Mouse (Mus musculus) hindbrain, embryonic 10.5 days (tissue): Measurements from ENCODE around the gene Adamts4. TPM values are rescaled to one million over a fixed set of nuclear protein-coding genes. Genes with fewer than 3 reads are reported as not detected.
A peak's percentile ranks its signal among the peaks of the same experiment; 100 is the strongest.
"Not testable (repeated sequence)": the region's sequence is repeated elsewhere in the genome, so short reads cannot be mapped to it uniquely, and the experiment has no call there.

Experiments
- DNase-seq: peaks from one replicate; pipeline ENCODE4 v3.0.0-alpha.2; 2017; ENCODE audit warnings: low spot score
- H3K27ac ChIP-seq: fragments of 300-500 bp; sonication (generic); 2 replicates; pipeline ENCODE4 v1.5.1; 2016; ENCODE audit warnings: mild to moderate bottlenecking, moderate library complexity
- H3K27me3 ChIP-seq: fragments of 300-500 bp; sonication (generic); 2 replicates; pipeline ENCODE4 v1.6.1; 2016; ENCODE audit warnings: mild to moderate bottlenecking; ENCODE audit not compliant: poor library complexity, insufficient read depth, severe bottlenecking
- H3K36me3 ChIP-seq: fragments of 300-500 bp; sonication (generic); 2 replicates; pipeline ENCODE4 v1.6.1; 2016; ENCODE audit warnings: mild to moderate bottlenecking, moderate library complexity
- H3K4me1 ChIP-seq: fragments of 300-500 bp; sonication (generic); replicated peaks from 2 replicates; pipeline ENCODE4 v1.6.1; 2016; ENCODE audit warnings: mild to moderate bottlenecking
- H3K4me3 ChIP-seq: fragments of 300-500 bp; sonication (generic); 2 replicates; pipeline ENCODE4 v1.5.1; 2016; ENCODE audit warnings: mild to moderate bottlenecking, moderate library complexity
- H3K9me3 ChIP-seq: fragments of 300-500 bp; sonication (generic); 2 replicates; pipeline ENCODE4 v1.6.1; 2016; ENCODE audit warnings: mild to moderate bottlenecking, moderate library complexity
- WGBS: fragments of 180-500 bp; shearing (Covaris S2); methylation state at CpG from one replicate; pipeline ENCODE4 v1.1.7; 2016; 5-methylcytosine and 5-hydroxymethylcytosine counted together
- polyA plus RNA-seq: library from polyadenylated mRNA; unstranded; fragments of >200 nt; fragmentation: Nextera tagmentation; extraction: Ambion mirVana; gene quantifications from 2 replicates; pipeline ENCODE4 v1.2.1, GENCODE M21; 2016

Adamts4 gene
- polyA plus RNA-seq, 1 experiment from 2014 or later = 10.4 TPM

DNA sequence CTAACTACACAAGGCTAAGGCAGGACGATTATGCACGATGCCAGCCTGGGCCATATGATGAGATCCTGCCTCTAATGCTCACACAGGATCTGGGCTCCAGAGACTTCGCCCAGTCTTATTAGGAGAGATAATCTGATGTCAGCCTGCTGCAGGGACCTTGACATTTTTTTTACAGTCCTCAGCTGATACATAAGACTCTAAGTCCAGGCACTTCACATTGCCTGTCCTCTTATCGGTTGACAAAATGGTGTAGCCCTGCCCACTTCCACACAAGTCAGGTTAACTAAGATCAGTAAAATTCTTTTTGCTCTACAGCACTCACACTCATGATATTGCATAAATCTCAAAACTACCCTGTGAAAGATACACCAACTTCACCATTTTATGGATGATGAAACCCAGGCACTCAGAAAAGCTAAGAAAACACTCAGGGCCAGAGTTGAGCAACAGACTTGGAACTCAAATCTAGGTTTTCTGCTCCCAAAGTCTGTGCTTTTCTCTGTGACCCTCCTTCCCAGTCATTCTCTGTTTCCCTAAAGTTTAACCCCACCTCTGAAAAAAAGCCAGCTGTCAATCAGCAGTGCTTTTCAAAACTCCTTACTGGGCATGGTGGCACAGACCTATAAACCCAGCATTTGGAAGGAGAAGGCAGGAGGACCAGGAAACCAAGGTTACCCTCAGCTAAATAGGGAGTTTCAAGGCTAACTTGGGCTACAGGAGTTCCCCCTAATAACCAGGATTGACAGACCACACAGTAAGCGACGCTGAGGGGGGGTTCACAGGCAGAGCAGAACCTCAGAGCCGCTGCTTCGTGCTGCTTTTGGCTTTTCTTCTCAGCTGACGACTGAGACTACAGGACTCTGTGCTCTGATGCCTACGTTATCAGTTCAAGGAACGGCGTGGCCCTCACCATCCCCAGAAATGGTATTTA is 17.2 kb upstream of the Adamts4 start:
- Histone ChIP-seq H3K36me3 (peaks cover 52% of the 10 kb centered on the region), H3K27me3 (no peaks in the 10 kb centered on the region), H3K4me3 (no peak overlapping the region), H3K27ac (no peak overlapping the region), H3K4me1 (peaks cover 15% of the 10 kb centered on the region), H3K9me3 (no peaks in the 10 kb centered on the region)
- DNase-seq = no peak
- 84% methylated on average over 12 of the region's 12 CpGs for WGBS

DNA sequence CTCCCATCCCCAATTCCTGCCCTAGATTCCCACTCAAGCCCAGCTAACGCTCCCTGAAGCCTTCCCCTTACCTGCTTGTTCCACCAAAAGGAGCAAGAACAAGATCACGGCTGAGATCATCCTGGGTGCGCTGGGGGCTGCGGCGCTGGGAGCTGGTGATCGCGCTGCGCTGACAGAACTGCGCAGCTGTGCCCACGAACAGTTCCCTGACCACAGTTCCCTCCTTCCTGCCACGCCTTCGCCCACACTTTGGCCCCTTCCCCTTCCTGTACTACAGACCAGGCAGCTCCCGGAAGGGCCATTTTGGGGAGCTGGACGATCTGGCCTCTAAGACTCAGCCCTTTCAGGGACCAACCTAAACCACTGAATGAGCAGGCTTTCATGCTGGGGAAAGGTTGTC is 16.1 kb upstream of the Adamts4 start, which contains the start of gene Fcer1g:
Fcer1g (minus strand) TSS at position 240 of the 400 bp plus-strand sequence.
- H3K4me1 ChIP-seq = peaks cover 15% of the 10 kb centered on the region
- H3K36me3 ChIP-seq = peaks cover 63% of the 10 kb centered on the region
- WGBS = 94% methylated on average over 14 of the region's 14 CpGs
- no peaks in the 10 kb centered on the region for H3K27me3 ChIP-seq
- no peak within 1 kb of the TSS for H3K4me3 ChIP-seq
- no peak within 1 kb of the TSS for H3K27ac ChIP-seq
- no peaks in the 10 kb centered on the region for H3K9me3 ChIP-seq
- DNase-seq = no peak

DNA sequence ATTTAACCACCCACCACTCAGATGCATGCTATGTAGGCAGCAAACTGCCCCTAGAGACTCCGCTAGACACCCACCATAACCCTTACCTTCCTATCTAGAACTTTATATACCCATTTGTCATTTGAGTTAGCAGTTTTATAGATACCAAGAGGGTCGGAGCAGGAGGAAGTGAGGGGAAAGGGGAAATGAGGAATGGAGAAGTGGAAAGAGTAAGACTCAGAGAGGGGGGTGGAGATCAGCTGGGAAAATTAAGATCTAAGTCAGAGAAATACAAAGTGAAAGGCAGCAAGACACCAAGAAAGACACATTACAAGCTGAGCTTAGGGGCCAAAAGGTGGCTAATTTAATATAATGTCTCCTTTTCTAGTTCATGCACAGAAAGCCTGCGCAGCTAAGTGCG is 15.7 kb upstream of the Adamts4 start:
- 95% methylated on average over 4 of the region's 4 CpGs for whole genome bisulfite sequencing
- no peak overlapping the region for H3K27ac ChIP-seq

DNA sequence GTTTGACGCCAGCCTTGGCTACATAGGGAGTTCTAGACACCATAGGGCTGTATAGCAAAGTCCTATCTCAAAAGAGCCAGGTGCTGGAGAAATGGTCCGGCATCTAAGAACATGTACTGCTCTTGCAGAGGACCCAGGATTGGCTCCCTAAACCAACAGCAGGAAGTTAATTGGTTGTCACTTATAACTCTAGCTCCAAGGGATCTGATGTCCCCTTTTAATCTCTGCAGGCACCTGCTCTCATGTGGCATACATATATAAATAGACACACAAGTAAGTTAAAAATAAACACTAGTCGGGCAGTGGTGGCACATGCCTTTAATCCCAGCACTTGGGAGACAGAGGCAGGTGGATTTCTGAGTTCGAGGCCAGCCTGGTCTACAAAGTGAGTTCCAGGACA is 14.4 kb upstream of the Adamts4 start:
- 91% methylated on average over 4 of the region's 4 CpGs for WGBS
- Histone ChIP-seq H3K36me3 (peaks cover 80% of the 10 kb centered on the region), H3K4me3 (no peak overlapping the region), H3K9me3 (no peaks in the 10 kb centered on the region), H3K27me3 (no peaks in the 10 kb centered on the region), H3K4me1 (peaks cover 3% of the 10 kb centered on the region; the same call in 1 of the 2 replicates), H3K27ac (no peak overlapping the region)
- no peak for DNase-seq

More for the DNA sequence above, 15.7 kb upstream of the Adamts4 start:
- no peaks in the 10 kb centered on the region for H3K27me3 ChIP-seq
- no peak for DNase-seq
- peaks cover 15% of the 10 kb centered on the region for H3K4me1 ChIP-seq
- H3K36me3 ChIP-seq = peaks cover 67% of the 10 kb centered on the region
- no peak overlapping the region for H3K4me3 ChIP-seq
- no peaks in the 10 kb centered on the region for H3K9me3 ChIP-seq

DNA sequence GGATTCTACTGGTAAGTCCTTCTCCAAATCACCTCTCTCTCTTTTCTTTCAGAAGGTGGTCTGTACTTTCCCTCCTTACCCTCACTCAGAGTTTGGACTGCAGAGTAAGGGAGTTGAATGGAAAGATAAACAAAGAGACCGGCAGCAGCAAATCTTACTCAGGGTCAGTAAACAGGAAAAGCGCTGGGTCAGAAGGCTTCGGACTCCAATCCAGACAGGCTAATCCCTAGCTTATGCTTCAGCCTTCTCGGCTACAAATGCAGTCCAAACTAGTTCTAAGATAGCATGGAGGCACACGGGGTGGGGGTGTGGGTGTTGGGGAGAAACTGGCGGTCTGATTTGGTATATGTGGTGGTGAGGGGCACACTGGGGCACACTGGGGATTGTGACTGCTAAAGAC is 12.8 kb upstream of the Adamts4 start:
- H3K4me1 ChIP-seq = no peaks in the 10 kb centered on the region
- DNase-seq = no peak
- H3K9me3 ChIP-seq = no peaks in the 10 kb centered on the region
- no peak overlapping the region for H3K27ac ChIP-seq
- H3K36me3 ChIP-seq = peaks cover 96% of the 10 kb centered on the region
- no peak overlapping the region for H3K4me3 ChIP-seq
- H3K27me3 ChIP-seq = no peaks in the 10 kb centered on the region
- WGBS = 90% methylated on average over 6 of the region's 6 CpGs

DNA sequence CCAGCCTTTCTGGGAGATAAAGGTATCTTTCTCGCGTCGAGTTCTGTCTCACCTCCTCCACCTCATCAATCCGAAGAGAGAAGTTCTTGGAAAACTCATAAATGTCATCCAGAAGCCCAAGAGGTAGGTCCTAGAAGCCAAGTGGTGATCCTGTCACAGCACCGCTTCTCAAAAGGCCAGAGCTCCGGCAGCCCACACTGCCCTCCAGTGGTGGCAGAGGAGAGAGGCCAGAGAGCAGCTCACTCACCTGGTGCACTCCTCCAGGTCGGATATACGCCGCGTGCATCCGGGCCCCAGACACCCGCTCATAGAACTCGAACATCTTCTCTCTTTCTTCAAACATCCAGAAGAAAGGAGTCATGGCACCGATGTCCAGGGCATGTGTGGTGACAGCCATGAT is 11.8 kb upstream of the Adamts4 start:
- 77% methylated on average over 14 of the region's 14 CpGs for WGBS
- H3K9me3 ChIP-seq = no peaks in the 10 kb centered on the region
- no peak overlapping the region for H3K27ac ChIP-seq
- peak; percentile 59 for DNase-seq
- peaks cover 100% of the 10 kb centered on the region for H3K36me3 ChIP-seq
- no peaks in the 10 kb centered on the region for H3K27me3 ChIP-seq
- H3K4me3 ChIP-seq = no peak overlapping the region
- no peaks in the 10 kb centered on the region for H3K4me1 ChIP-seq

DNA sequence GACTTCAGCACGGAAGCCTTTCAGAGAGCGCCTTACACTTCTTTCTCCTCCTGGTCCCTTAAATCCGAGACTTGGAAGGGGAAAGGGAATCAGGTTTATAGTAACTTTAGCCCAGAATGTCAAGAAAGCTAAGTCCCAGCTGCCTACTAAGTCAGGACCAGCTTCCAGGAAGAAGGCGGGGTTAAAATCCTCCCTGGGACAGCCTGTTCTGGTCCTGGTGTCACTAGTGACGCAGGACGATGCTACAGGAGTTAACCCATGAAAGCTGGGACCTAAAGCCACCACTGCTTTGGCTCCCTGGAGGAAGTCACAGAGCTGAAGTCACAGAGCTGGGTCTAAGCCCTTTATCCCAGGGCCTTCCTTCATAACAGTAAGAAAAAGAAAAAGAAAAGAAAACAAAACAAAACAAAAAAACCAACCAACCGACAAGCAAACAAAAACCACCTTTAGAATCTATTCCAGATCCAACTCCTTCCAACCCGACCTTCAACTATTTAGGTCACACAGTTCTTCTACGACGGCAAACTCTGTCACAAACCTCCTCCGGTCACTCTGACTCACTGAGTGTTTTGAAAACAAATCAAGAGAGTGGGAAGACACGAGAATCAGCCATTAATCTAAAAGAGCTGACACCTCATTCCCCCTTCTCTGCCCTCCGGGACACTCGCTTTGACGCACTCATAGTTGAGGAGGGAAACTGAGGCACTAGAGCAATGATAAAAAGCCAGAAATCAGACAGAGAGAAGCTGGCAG is 10.1 kb upstream of the Adamts4 start:
- Histone ChIP-seq H3K9me3 (no peaks in the 10 kb centered on the region), H3K27ac (no peak overlapping the region), H3K4me3 (no peak overlapping the region), H3K27me3 (no peaks in the 10 kb centered on the region), H3K36me3 (peaks cover 97% of the 10 kb centered on the region), H3K4me1 (no peaks in the 10 kb centered on the region)
- DNase-seq = no peak
- 79% methylated on average over 15 of the region's 15 CpGs for WGBS

DNA sequence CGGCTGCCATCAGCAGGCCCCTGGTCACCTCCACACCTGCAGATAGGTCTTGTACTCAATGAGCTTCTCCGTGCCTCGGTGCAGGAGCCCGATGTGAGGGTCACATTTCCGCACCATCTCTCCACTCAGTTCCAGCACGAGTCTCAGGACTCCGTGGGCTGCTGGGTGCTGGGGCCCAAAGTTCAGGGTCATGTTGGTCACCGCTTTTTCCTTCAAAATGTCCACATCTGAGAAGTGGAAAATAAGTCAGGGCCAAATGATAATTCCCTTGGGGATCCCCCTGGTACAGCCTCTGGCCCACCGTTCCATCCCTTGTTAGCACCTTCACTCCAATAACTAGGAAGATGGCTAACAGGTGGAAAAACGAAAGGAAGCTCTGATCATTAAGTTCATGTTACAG is 9.3 kb upstream of the Adamts4 start:
- Histone ChIP-seq H3K27ac (no peak overlapping the region), H3K4me1 (peaks cover 5% of the 10 kb centered on the region), H3K36me3 (peaks cover 95% of the 10 kb centered on the region), H3K4me3 (no peak overlapping the region), H3K9me3 (no peaks in the 10 kb centered on the region), H3K27me3 (no peaks in the 10 kb centered on the region)
- DNase-seq = no peak
- WGBS = 91% methylated on average over 10 of the region's 10 CpGs

DNA sequence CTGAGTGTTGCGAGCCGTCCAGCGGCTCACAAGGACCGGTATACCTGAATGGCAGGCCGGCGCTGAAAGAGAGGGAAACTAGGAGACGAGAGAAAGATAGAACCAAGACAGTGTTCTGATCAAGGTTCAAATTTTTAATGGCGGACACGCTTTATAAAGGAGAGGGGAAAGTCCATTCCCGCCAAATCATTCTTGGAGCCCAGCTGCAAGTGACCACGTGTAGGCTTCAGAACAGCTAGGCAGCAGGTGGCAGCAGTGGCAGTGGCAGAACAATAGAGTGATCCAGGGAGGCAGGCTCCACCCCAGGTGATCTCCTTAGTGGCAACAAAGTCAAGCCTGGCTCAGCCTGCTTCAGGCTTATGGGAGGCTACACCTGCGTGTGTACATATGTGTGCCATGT is 8.3 kb upstream of the Adamts4 start:
- peaks cover 13% of the 10 kb centered on the region for H3K4me1 ChIP-seq
- not testable (repeated sequence) for H3K27ac ChIP-seq, DNase-seq, H3K9me3 ChIP-seq, H3K27me3 ChIP-seq, H3K4me3 ChIP-seq
- WGBS = 88% methylated on average over 12 of the region's 12 CpGs
- peaks cover 85% of the 10 kb centered on the region for H3K36me3 ChIP-seq

DNA sequence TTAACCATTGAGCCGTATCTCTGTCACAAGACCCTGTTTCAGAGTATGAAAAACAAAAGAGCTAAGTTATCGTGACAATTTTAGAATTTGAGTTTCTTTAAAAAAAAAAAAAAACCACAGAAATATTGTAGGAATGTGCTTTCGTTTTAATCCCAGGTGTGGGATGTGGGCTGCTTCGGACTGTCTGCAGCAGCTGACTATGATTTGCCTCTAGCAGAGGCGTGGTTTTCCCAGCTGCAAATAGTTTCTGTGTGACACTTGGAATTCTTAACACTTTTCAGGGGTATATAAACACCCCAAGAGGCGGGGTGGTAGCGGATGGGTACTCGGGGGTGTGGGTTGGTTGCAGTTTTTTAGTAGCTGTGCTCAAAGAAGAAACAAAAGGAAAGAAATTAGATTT is 4.9 kb upstream of the Adamts4 start:
- peaks cover 51% of the 10 kb centered on the region for H3K36me3 ChIP-seq
- no peaks in the 10 kb centered on the region for H3K9me3 ChIP-seq
- no peak overlapping the region for H3K27ac ChIP-seq
- H3K27me3 ChIP-seq = no peaks in the 10 kb centered on the region
- peaks cover 44% of the 10 kb centered on the region for H3K4me1 ChIP-seq
- H3K4me3 ChIP-seq = peak overlapping the region; percentile 71
- DNase-seq = no peak
- 93% methylated on average over 8 of the region's 8 CpGs for WGBS

DNA sequence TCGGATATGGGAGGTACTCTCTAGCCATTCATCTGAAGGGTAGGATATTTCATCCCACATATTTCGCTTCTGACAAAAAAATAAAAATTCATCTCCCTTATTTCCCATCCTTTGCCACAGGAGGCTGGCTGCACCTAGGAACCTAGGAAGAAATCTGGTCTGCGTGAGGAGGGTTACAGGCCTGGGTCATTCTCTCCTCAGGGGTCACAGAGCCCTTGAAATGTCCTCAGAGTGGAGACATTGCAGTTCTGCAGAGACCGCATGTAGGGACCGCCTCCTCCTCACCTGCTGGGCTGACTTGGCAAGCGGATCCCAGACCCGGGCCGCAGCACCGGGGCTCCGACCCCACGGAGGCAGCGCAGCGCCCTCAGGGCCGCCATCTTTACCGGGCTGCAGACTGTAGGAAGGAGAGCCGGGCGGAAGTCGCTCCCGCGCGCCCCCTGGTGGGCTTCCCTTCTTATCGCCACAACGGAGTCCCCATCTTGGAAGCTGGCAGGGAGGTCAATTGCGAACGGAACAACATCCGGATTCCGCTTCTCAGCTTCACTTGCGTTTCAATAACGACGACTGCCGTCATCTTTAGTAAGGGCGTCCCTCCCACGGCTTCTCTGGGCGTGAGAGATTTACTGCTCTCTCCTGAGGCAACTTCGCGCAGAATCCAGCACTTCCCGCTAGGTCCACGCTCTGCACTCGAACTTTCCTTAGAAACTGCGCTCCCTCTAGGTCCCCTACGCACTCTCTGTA is 3.3 kb upstream of the Adamts4 start:
- Histone ChIP-seq H3K4me1 (peaks cover 60% of the 10 kb centered on the region), H3K36me3 (peaks cover 36% of the 10 kb centered on the region), H3K27ac (peak overlapping the region; percentile 96), H3K27me3 (no peaks in the 10 kb centered on the region), H3K9me3 (no peaks in the 10 kb centered on the region), H3K4me3 (peak overlapping the region; percentile 71)
- DNase-seq = peak; percentile 98
- under 1% methylated on average over 41 of the region's 41 CpGs for WGBS

DNA sequence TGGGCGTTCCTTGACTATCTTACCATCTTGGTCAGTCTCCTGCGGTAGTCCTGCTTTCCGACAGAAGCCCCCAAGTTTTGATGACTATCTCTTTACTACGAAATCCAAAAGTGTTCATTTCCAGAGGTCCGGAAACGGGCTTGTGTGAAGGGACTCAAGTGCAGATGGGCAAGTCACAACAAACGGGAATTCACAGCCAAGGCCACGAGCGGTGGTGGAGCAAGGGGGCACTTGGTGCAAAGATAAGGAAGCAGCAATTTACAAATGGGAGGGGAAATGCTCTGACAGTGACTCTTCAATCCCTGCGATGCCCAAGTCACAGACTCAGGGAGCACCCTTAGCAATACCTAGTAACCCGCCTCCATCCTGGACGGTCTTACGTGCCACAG is 2.8 kb upstream of the Adamts4 start:
- 14% methylated on average over 13 of the region's 13 CpGs for WGBS

More for the DNA sequence above, 2.8 kb upstream of the Adamts4 start:
- DNase-seq = no peak
- Histone ChIP-seq H3K9me3 (no peaks in the 10 kb centered on the region), H3K27ac (peak overlapping the region; percentile 96), H3K4me1 (peaks cover 65% of the 10 kb centered on the region), H3K27me3 (no peaks in the 10 kb centered on the region), H3K4me3 (peak overlapping the region; percentile 71), H3K36me3 (peaks cover 30% of the 10 kb centered on the region)
